Mouse (Mus musculus) urinary bladder, postnatal 14 days (tissue): ENCODE data around the gene Scaf8.
"Not testable (repeated sequence)": the region's sequence is repeated elsewhere in the genome, so short reads cannot be mapped to it uniquely, and the experiment has no call there.

ENCODE experiments used
- DNase-seq: peaks from one replicate; pipeline ENCODE4 v3.0.0; 2021; ENCODE audit warnings: low spot score

The Scaf8 gene

GRCm38 (mm10) chr17:3114720-3115379 lies at the start of gene Scaf8:
TSS of gene Scaf8 (plus strand) at chr17:3114972.
- DNase-seq = peak; percentile 90

- DNase-seq = no peak
Measured at GRCm38 (mm10) chr17:3075166-3075872, 39.5 kb upstream of the Scaf8 start.

- DNase-seq = no peak
Measured at GRCm38 (mm10) chr17:3075873-3076245, 38.9 kb upstream of the Scaf8 start.

GRCm38 (mm10) chr17:3077936-3078335 lies 36.8 kb upstream of the Scaf8 start:
- DNase-seq = not testable (repeated sequence)

DNA sequence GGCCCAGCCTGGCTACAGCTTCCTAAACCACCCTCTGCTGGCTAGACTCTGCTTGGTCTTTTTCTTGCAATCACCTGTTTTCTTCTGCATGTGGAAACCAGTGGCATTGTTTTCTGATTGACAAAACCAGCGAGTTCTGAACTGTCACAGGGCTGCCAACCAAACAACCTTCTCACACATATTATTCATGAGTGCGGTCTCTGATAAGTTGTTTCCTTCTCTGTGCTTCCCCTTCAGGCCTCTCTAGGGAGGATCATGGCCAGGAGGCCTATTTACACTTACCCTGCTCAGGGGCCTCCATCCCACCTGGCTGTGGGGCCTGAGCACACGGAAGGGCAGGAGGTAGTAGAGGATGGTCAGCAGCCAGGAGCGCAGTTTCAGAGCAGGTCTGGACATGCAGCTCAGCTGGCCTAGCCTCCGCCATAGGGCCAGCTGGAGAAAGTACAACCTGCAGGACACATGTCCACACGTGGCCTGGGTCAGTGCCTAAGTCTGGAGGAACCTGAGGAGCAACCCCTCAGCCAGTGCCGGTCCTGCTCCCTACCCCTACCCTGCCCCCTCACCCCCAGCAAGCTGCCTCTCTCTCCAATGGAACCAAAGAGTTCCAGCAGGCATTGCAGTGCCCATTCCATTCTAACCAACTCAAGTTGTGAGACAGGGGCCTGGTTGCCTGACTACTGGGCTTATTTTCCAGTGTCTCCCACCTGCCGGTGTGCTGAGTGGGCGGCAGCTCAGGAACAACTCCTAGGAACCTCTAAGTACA lies 34.0 kb upstream of the Scaf8 start:
- DNase-seq = not testable (repeated sequence)

DNA sequence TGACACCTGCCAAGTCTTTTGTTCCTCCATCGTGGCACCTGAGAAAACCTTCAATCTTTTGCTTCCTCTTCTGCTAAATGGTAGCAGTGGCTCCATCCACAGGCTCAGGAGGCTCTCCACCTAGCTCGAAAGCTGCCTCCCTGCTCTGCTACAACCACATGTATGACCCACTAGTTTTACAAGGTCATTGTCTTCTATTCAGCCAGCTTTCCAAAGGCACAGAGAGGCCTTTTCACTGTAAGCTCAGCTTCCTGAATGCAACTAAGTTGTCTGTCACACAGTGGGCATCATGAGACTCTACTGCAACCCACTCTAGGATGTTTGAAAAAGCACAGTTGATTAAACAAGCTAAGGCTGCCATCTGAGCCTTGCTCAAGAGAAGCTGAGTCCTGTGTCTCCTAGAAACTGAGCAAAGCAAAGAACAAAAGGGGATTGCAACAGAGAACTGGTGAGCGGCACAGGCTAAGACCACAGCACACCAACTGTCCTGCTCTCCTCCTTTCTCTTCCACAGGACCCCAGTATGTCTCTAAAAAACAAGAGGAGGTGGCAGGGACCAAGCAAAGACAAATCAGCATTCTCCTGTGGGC lies 33.2 kb upstream of the Scaf8 start:
- DNase-seq = peak; percentile 60

GRCm38 (mm10) chr17:3082125-3082755 lies 32.5 kb upstream of the Scaf8 start:
- DNase-seq = peak; percentile 20

GRCm38 (mm10) chr17:3082756-3083749 lies 31.7 kb upstream of the Scaf8 start:
- peak; percentile 42 for DNase-seq

- peak; percentile 93 for DNase-seq
Measured at GRCm38 (mm10) chr17:3083886-3084550, 30.8 kb upstream of the Scaf8 start.

DNA sequence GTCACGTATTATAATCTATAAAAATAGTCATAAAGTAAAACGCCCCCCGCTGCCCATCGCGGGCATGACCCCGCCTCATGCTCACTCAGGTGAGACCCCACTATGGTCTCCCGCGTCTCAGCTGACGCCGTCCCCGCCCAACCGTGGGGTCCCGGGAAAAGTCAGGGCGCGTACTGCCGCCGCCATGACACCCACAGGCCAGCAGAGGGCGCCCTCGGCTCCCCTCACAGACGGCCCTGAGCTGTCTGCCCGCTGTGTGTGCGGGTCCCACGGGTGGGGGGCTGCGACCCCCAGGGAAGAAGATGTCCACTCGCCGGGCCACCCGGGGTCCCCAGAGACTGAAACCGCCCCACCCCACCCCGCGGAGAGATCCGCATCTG lies 30.2 kb upstream of the Scaf8 start:
- DNase-seq = peak; percentile 73

GRCm38 (mm10) chr17:3085152-3085551 lies 29.6 kb upstream of the Scaf8 start:
- no peak for DNase-seq

GRCm38 (mm10) chr17:3092682-3093081 lies 22.1 kb upstream of the Scaf8 start:
- no peak for DNase-seq

DNA sequence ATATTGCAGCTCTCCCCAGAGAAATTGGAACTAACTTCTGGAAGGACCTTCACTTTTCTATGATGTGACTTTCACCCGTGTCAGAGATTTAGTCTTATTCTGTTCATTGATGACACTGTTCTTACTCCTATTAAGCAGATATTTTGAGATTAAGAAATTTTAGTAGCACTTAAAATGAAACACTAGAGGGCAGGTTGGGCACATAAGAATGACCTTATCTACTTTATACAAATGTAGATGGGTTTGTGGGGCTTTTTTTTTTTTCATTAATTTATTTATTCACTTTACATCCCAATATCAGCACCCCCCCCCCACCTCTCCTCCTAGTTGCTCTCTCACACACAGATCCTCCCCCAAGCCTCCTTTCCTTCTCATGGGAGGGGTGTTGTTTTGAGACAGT lies 15.5 kb upstream of the Scaf8 start:
- DNase-seq = not testable (repeated sequence)

GRCm38 (mm10) chr17:3102336-3103165 lies 12.2 kb upstream of the Scaf8 start:
- DNase-seq = peak; percentile 76

- no peak for DNase-seq
Measured at GRCm38 (mm10) chr17:3104154-3104931, 10.4 kb upstream of the Scaf8 start.

DNA sequence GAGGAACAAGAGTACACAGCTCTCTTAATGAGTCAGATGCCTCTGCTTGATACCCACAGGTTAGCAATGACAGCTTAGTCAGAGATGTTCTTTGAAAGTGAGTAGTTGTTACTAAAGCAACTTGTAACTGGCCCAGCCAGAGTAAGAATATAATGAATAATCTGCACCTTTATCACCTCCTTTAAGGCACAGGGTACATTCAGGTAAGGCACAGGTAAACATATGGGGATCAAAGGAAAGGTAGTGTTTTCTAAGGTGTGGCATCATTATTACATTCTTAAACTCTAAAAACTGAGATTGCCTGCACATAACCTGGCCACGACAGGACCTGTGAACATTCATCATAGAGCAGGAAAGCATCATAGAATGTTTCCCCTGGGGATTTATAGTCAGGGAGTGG lies 9.8 kb upstream of the Scaf8 start:
- no peak for DNase-seq

GRCm38 (mm10) chr17:3113737-3114357 lies 925 bp upstream of the Scaf8 start:
- no peak for DNase-seq

GRCm38 (mm10) chr17:3114358-3114719 lies 433 bp upstream of the Scaf8 start:
- no peak for DNase-seq
